Mouse (Mus musculus): ENCODE data around the gene 2510002D24Rik.
"Not testable (repeated sequence)": the region's sequence is repeated elsewhere in the genome, so short reads cannot be mapped to it uniquely, and the experiment has no call there.

The 2510002D24Rik gene

GRCm38 (mm10) chr16:18849521-18850190, 13.3 kb downstream of the 2510002D24Rik start:
- in situ Hi-C loops (cut with MboI, MseI), result loop anchor here in 1 of 2 experiments (10.0 kb wide), 1 partner anchor 155 kb away; no protein-coding TSS in a partner anchor

DNA sequence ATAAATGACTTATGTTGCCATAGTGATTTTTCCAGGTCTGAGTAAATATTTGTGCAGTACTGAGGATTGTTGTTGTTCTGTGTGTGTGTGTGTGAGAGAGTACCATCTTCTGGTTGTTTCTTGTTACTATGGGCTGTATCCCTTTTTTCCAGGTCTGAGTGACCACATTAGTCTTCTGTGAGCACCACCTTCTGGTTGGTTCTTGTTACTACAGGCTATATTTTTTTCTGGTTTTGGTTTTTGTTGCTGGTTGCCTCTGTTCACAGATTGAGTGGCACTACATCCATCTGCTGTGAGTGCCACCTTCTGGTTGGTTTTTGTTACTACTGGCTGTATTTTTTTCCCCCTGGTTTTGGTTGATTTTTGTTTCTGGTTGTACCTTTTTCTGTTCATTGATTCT, 22.2 kb downstream of the 2510002D24Rik start:
- in situ Hi-C loops (cut with MboI, MseI), result loop anchor here (5.0 to 10.0 kb wide), 2 partner anchors 164 to 166 kb away; no protein-coding TSS in a partner anchor

GRCm38 (mm10) chr16:18860186-18860585, 23.8 kb downstream of the 2510002D24Rik start:
- in situ Hi-C loops (cut with MboI, MseI), result no loop called here

- in situ Hi-C loops (cut with MboI, MseI), result not testable (repeated sequence)
These were observed 34.1 kb downstream of the 2510002D24Rik start for GRCm38 (mm10) chr16:18870495-18870894.

GRCm38 (mm10) chr16:18876091-18876441, 39.7 kb downstream of the 2510002D24Rik start:
- in situ Hi-C loops (cut with MboI, MseI), result loop anchor here in 1 of 2 experiments (5.0 kb wide), 1 partner anchor 64 kb away; the partner anchor contains the start of genes Cdc45 and Ufd1

DNA sequence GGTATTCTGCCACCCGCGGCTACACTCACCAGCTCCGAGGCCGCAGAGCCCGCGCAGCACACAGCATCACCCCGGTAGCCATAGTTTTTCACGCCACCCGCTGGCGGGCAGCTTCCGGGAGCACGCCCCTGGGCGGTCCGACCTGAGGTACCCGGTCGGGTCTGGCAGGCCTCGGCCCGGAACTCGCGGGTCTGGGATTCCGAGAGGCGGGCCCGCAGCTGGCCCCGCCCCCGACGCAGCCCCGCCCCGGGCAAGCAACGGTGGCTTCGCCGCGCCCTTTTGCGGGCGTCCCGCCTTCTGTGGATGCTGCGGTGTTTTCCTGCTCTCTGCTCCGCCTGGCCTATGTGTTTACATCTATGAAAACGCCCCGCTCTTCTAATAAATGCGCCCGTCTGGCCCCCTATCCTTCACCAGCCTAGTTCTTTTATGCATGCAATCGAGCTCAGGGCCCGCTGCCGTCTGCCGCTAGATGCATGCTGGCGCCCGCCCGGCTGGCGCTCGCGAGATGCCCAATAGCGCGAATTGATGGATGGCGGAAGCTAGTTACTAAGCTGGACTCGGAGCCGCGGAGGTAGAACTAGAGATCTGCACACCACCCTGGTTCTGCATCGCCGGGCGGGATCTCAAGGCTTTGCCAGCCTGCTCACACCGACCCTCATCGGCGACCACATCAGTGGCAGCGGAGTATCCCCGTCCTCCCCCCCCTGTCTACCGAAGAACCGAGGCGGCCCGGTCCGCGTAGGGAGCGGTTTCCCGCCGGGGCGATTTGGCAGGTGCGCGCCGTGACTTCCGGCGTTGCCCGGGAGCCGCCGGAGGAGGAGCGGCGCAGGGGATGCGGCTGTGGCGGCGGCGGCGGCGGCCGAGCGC, 40.3 kb downstream of the 2510002D24Rik start, which contains the start of the genes Mrpl40 and Hira:
TSS of gene Mrpl40 (minus strand) at position 421 of the 867 bp plus-strand sequence.
TSS of gene Hira (plus strand) at position 596 of the 867 bp plus-strand sequence.
- in situ Hi-C loops (cut with MboI, MseI), result loop anchor here in 1 of 2 experiments (5.0 kb wide), 1 partner anchor 64 kb away; the partner anchor contains the start of genes Cdc45 and Ufd1

GRCm38 (mm10) chr16:18877386-18878090, 41.2 kb downstream of the 2510002D24Rik start:
- in situ Hi-C loops (cut with MboI, MseI), result loop anchor here in 1 of 2 experiments (5.0 kb wide), 1 partner anchor 65 kb away; the partner anchor contains the start of genes Cdc45 and Ufd1

GRCm38 (mm10) chr16:18878091-18878720, 41.8 kb downstream of the 2510002D24Rik start:
- in situ Hi-C loops (cut with MboI, MseI), result loop anchor here in 1 of 2 experiments (5.0 kb wide), 1 partner anchor 66 kb away; the partner anchor contains the start of genes Cdc45 and Ufd1

DNA sequence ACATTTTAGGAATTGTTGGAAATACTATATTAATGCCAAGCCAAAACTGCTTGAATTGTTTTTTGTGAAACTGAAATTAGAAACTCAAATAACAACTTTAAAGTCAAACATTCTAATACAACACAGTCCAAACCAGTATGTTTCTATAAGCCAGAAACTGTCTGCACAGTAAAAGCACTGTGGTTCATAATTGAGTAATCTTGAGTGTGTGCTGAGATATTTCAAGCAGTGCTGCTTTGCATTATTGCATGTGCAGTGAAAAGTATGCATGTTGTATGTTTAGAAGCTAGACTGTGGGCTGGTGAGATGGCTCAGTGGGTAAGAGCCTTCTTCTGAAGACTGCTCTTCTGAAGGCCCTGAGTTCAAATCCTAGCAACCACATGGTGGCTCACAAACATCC, 47.7 kb downstream of the 2510002D24Rik start:
- in situ Hi-C loops (cut with MboI, MseI), result loop anchor here in 1 of 2 experiments (10.0 kb wide), 1 partner anchor 1091 kb away; no protein-coding TSS in a partner anchor

Data from T-helper 17 cell (primary cell).